ENCODE assay signal across 10 mouse cellular contexts in genomic region chrX:57503634-57504033, GRCm38 (mm10). TPM values are rescaled to one million over a fixed set of nuclear protein-coding genes. Genes with fewer than 3 reads are reported as not detected.
DNase-seq lines count a peak whose midpoint lies in the region; ATAC-seq and TF ChIP-seq lines count a peak whose summit lies in the region.
"Had no signal": no experiment of that assay in that cellular context is flagged by ENCODE, and none has a peak within 500 bp of the region (broad histone marks: within the 10 kb centered on the region; RNA-seq: fewer than 3 reads in every experiment).

Gpr101 (minus strand) TSS chrX:57503757.

- H3K27me3 ChIP-seq in embryonic facial prominence, embryonic 11.5 days (ENCODE audit: control insufficient read depth, insufficient read depth, low read length) = peaks cover 7% of the 10 kb centered on the region; the same call in 1 of the 2 replicates
- no peaks in the 10 kb centered on the region; the same call in 1 of the 2 replicates for H3K27me3 ChIP-seq in hindbrain, embryonic 16.5 days (replicated peaks; ENCODE audit: control insufficient read depth, insufficient read depth, low read length)
- H3K27me3 ChIP-seq in neural tube, embryonic 15.5 days (replicated peaks) = no peaks in the 10 kb centered on the region; the same call in 1 of the 2 replicates

- H3K4me2 ChIP-seq in embryonic facial prominence, embryonic 11.5 days (ENCODE audit: low read depth, low read length) = peak within 1 kb of the TSS; percentile 43
- H3K4me2 ChIP-seq in hindbrain, embryonic 16.5 days (ENCODE audit: low read length) = peak within 1 kb of the TSS; percentile 78
- H3K4me2 ChIP-seq in neural tube, embryonic 15.5 days = peak within 1 kb of the TSS; percentile 64

- peak within 1 kb of the TSS; percentile 46 for H3K4me3 ChIP-seq in layer of hippocampus, adult 2 months
- peak within 1 kb of the TSS; percentile 19 for H3K4me3 ChIP-seq in embryonic facial prominence, embryonic 11.5 days (ENCODE audit: low read depth, low read length)
- peak within 1 kb of the TSS; percentile 47 for H3K4me3 ChIP-seq in hindbrain, embryonic 16.5 days (ENCODE audit: low read length)
- peak within 1 kb of the TSS; percentile 43 for H3K4me3 ChIP-seq in neural tube, embryonic 15.5 days (replicated peaks)

- no peak for DNase-seq in layer of hippocampus, adult 2 months (ENCODE audit: low spot score in 2 of 2)
- no peak for DNase-seq in layer of hippocampus, adult 9-11 months
- peak; percentile 9 for DNase-seq in embryonic facial prominence, embryonic 11.5 days (ENCODE audit: low spot score)
- no peak for DNase-seq in urinary bladder, adult 2 months (ENCODE audit: low spot score)
- no peak for DNase-seq in layer of hippocampus, postnatal 36 days
- DNase-seq in layer of hippocampus, postnatal 25 days (ENCODE audit: extremely low spot score in 1 of 2, low spot score in 1 of 2) = no peak
- DNase-seq: heart, postnatal 10 days had no signal

- no peak within 1 kb of the TSS for H3K9ac ChIP-seq in embryonic facial prominence, embryonic 11.5 days (replicated peaks; ENCODE audit: low read length)
- peak within 1 kb of the TSS; percentile 57 for H3K9ac ChIP-seq in hindbrain, embryonic 16.5 days (ENCODE audit: low read depth, low read length)
- H3K9ac ChIP-seq in neural tube, embryonic 15.5 days (replicated peaks) = peak within 1 kb of the TSS; percentile 8; the same call in 1 of the 2 replicates

- WGBS in embryonic facial prominence, embryonic 11.5 days = 19% methylated on average over 19 of the region's 28 CpGs
- 27% methylated on average over 16 of the region's 28 CpGs for WGBS in hindbrain, embryonic 16.5 days
- WGBS in neural tube, embryonic 15.5 days = 12% methylated on average over 19 of the region's 28 CpGs

- ATAC-seq in embryonic facial prominence, embryonic 11.5 days (replicated peaks; ENCODE audit: insufficient number of reproducible peaks, low FRiP score, low TSS enrichment, low read depth) = 0 out of 2 replicates have a peak, but pooled peaks have one; percentile 59
- ATAC-seq in hindbrain, embryonic 16.5 days = peak; percentile 83
- ATAC-seq in neural tube, embryonic 15.5 days (ENCODE audit: low FRiP score) = peak; percentile 76

- H3K27ac ChIP-seq in layer of hippocampus, adult 2 months = no peak within 1 kb of the TSS
- no peak within 1 kb of the TSS for H3K27ac ChIP-seq in embryonic facial prominence, embryonic 11.5 days (replicated peaks; ENCODE audit: low read depth, low read length)
- no peak within 1 kb of the TSS for H3K27ac ChIP-seq in hindbrain, embryonic 16.5 days (ENCODE audit: low read depth, low read length)
- H3K27ac ChIP-seq in neural tube, embryonic 15.5 days (replicated peaks) = no peak within 1 kb of the TSS

- H3K9me3 ChIP-seq in embryonic facial prominence, embryonic 11.5 days (replicated peaks; ENCODE audit: control insufficient read depth, low read length) = no peaks in the 10 kb centered on the region
- no peaks in the 10 kb centered on the region for H3K9me3 ChIP-seq in hindbrain, embryonic 16.5 days (ENCODE audit: control insufficient read depth, low read length)
- no peaks in the 10 kb centered on the region for H3K9me3 ChIP-seq in neural tube, embryonic 15.5 days (replicated peaks)

- no peak for TF ChIP-seq CTCF in layer of hippocampus, adult 2 months (conservative IDR thresholded peaks at IDR 0.05)

- H3K36me3 ChIP-seq in embryonic facial prominence, embryonic 11.5 days (replicated peaks; ENCODE audit: control insufficient read depth, insufficient read depth, low read depth, low read length) = no peaks in the 10 kb centered on the region
- H3K36me3 ChIP-seq in hindbrain, embryonic 16.5 days (ENCODE audit: control insufficient read depth, insufficient read depth, low read length) = no peaks in the 10 kb centered on the region
- H3K36me3 ChIP-seq in neural tube, embryonic 15.5 days = no peaks in the 10 kb centered on the region

- no peaks in the 10 kb centered on the region for H3K4me1 ChIP-seq in embryonic facial prominence, embryonic 11.5 days (ENCODE audit: control insufficient read depth, insufficient read depth, low read length)
- no peaks in the 10 kb centered on the region for H3K4me1 ChIP-seq in hindbrain, embryonic 16.5 days (ENCODE audit: control insufficient read depth, insufficient read depth, low read depth, low read length)
- no peaks in the 10 kb centered on the region for H3K4me1 ChIP-seq in neural tube, embryonic 15.5 days

RNA-seq across cellular contexts. Expression of gene Gpr101, which starts in this region (rescaled TPM):
- 1 to 10 TPM; 3.6 to 4.5 TPM for total RNA-seq in layer of hippocampus, adult 2 months (2021)
- 0.04 TPM in 1 of 2 replicates, not detected in the other for polyA plus RNA-seq in embryonic facial prominence, embryonic 11.5 days (2014; fragmentation: Nextera tagmentation; extraction: Ambion mirVana)
- polyA plus RNA-seq in hindbrain, embryonic 16.5 days (2015; fragmentation: Nextera tagmentation; extraction: Ambion mirVana) = 0.66 and 0.83 TPM in 2 replicates
- 0.46 and 0.63 TPM in 2 replicates for polyA plus RNA-seq in neural tube, embryonic 15.5 days (2015; fragmentation: Nextera tagmentation; extraction: Ambion mirVana)
- polyA plus RNA-seq in urinary bladder, adult 2 months (2012; rRNA removed) = not detected in 2 replicates
- total RNA-seq in layer of hippocampus, postnatal 36 days (2021) = 1 to 10 TPM; 5.3 to 6.4 TPM
- 1 to 10 TPM; 7.1 to 8.3 TPM for total RNA-seq in layer of hippocampus, postnatal 25 days (2021)
- total RNA-seq: heart, postnatal 10 days; neutrophil, adult 5-6 weeks had no signal

Comparison
In these comparisons a context has a peak if more than half of its experiments do, and no peak if none do; other contexts are left out.
1. Peak in DNase-seq, ATAC-seq, H3K4me3 ChIP-seq and H3K4me2 ChIP-seq in embryonic facial prominence, embryonic 11.5 days; RNA of the gene not detected or under 1 TPM.
2. Peak in ATAC-seq, H3K4me3 ChIP-seq, H3K9ac ChIP-seq and H3K4me2 ChIP-seq in hindbrain, embryonic 16.5 days; RNA of the gene not detected or under 1 TPM.
3. Peak in ATAC-seq, H3K4me3 ChIP-seq, H3K9ac ChIP-seq and H3K4me2 ChIP-seq in neural tube, embryonic 15.5 days; RNA of the gene not detected or under 1 TPM.